Mouse (Mus musculus) liver, postnatal 0 days (tissue): ENCODE measurements around the gene Yap1. TPM values are rescaled to one million over a fixed set of nuclear protein-coding genes. Genes with fewer than 3 reads are reported as not detected.

ENCODE experiments used
- ATAC-seq: fragments of 200-750 bp; cut with Nextera tagmentation; 2 replicates; pipeline ENCODE4 v1.8.0; 2017; ENCODE audit warnings: mild to moderate bottlenecking, moderate library complexity
- DNase-seq: peaks from one replicate; pipeline ENCODE4 v3.0.0-alpha.2; 2016
- H3K27ac ChIP-seq: fragments of 300-500 bp; sonication (generic); 2 replicates; pipeline ENCODE4 v1.5.1; 2014; ENCODE audit warnings: antibody characterized with exemption, moderate library complexity, mild to moderate bottlenecking, low read depth
- H3K27me3 ChIP-seq: fragments of 300-500 bp; sonication (generic); 2 replicates; pipeline ENCODE4 v1.6.1; 2014; ENCODE audit warnings: low read length, control low read depth, mixed read lengths; ENCODE audit not compliant: insufficient read depth
- H3K36me3 ChIP-seq: fragments of 300-500 bp; sonication (generic); replicated peaks from 2 replicates; pipeline ENCODE4 v1.6.1; 2014; ENCODE audit warnings: mild to moderate bottlenecking, control low read depth, low read length, moderate library complexity, mixed read lengths; ENCODE audit not compliant: insufficient read depth
- H3K4me1 ChIP-seq: fragments of 300-500 bp; sonication (generic); 2 replicates; pipeline ENCODE4 v1.6.1; 2014; ENCODE audit warnings: antibody characterized with exemption, mild to moderate bottlenecking, control low read depth; ENCODE audit not compliant: insufficient read depth
- H3K4me2 ChIP-seq: fragments of 300-500 bp; sonication (generic); 2 replicates; pipeline ENCODE4 v1.6.1; 2014; ENCODE audit warnings: low read depth, mild to moderate bottlenecking, low read length, moderate library complexity, mixed read lengths
- H3K4me3 ChIP-seq: fragments of 300-500 bp; sonication (generic); 2 replicates; pipeline ENCODE4 v1.5.1; 2014; ENCODE audit warnings: low read depth, low read length
- H3K9ac ChIP-seq: fragments of 300-500 bp; sonication (generic); replicated peaks from 2 replicates; pipeline ENCODE4 v1.6.1; 2014; ENCODE audit warnings: mild to moderate bottlenecking, moderate library complexity
- H3K9me3 ChIP-seq: fragments of 300-500 bp; sonication (generic); 2 replicates; pipeline ENCODE4 v1.6.1; 2016; ENCODE audit warnings: mild to moderate bottlenecking, control low read depth, low read length, mixed read lengths
- CTCF ChIP-seq: sonication (generic); IDR thresholded peaks from 2 replicates; pipeline ENCODE4 v1.5.1; 2016; ENCODE audit warnings: antibody characterized with exemption, low read depth
- EP300 ChIP-seq: IDR thresholded peaks from 2 replicates; pipeline ENCODE4 v1.6.1; 2016; ENCODE audit warnings: antibody characterized with exemption, low read depth, mild to moderate bottlenecking
- WGBS: fragments of 180-500 bp; shearing (Covaris S2); extraction: QIAGEN DNeasy Blood & Tissue Kit; methylation state at CpG from one replicate; pipeline ENCODE4 v1.1.7; 2014; ENCODE audit not compliant: insufficient replicate concordance; 5-methylcytosine and 5-hydroxymethylcytosine counted together
- polyA plus RNA-seq: library from polyadenylated mRNA; unstranded; fragments of >200 nt; fragmentation: Nextera tagmentation; extraction: Ambion mirVana; gene quantifications from 2 replicates; pipeline ENCODE4 v1.2.1, GENCODE M21; 2015

Yap1 gene
- polyA plus RNA-seq, 1 experiment from 2014 or later, result 4.3 TPM

DNA sequence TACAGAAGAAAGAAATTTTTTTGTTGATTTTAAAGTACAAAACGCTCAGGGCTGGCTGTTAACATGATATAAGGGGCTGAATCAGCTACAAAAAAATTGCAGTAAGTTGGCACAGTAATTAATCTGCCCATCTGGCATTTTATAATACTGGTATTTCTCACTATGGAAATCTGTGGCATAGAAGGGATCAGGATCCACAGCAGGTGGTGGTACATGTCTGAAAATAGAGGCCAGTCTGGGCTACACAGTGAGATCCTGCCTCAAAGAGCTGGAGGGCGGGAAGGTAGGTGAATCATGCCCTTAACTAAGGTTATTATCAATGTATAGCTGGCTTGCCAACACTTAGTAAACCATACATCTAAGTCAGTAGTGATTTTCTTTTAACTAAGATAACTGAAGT, 47.0 kb downstream of the Yap1 start:
- Histone ChIP-seq H3K36me3 (peaks cover 7% of the 10 kb centered on the region), H3K9ac (no peak overlapping the region), H3K4me1 (no peaks in the 10 kb centered on the region), H3K9me3 (no peaks in the 10 kb centered on the region), H3K27ac (no peak overlapping the region), H3K4me2 (no peak overlapping the region), H3K4me3 (no peak overlapping the region), H3K27me3 (no peaks in the 10 kb centered on the region)
- ATAC-seq (no peak), DNase-seq (no peak)
- TF ChIP-seq EP300 (no peak), CTCF (no peak)
- 75% methylated on average over 2 of the region's 2 CpGs for WGBS

DNA sequence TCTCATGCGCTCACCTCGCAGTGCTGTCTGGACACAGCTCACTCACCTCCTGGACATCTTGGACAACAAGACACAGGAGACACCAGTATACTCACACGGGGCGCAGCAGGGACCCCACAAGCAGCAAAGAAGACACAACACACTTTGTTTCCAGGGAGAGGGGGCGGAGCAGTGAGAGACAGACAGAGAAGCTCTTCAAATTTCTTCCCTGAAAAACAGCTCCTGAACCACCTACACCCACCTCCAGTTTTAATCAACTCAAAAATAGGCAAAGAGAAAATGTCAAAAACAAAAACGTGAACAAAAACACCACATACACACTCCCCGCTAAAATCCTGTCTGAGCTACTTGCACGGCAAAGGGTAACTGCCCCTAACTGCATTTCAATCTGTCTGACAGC, 48.0 kb downstream of the Yap1 start:
- no peak for DNase-seq
- TF ChIP-seq EP300 (no peak), CTCF (no peak)
- H3K27me3 ChIP-seq, result no peaks in the 10 kb centered on the region
- H3K4me1 ChIP-seq, result no peaks in the 10 kb centered on the region
- H3K9me3 ChIP-seq, result no peaks in the 10 kb centered on the region
- no peak overlapping the region for H3K9ac ChIP-seq
- 81% methylated on average over 8 of the region's 8 CpGs for WGBS
- H3K27ac ChIP-seq, result no peak overlapping the region
- ATAC-seq, result no peak
- no peak overlapping the region for H3K4me2 ChIP-seq
- H3K4me3 ChIP-seq, result no peak overlapping the region
- peaks cover 10% of the 10 kb centered on the region for H3K36me3 ChIP-seq

DNA sequence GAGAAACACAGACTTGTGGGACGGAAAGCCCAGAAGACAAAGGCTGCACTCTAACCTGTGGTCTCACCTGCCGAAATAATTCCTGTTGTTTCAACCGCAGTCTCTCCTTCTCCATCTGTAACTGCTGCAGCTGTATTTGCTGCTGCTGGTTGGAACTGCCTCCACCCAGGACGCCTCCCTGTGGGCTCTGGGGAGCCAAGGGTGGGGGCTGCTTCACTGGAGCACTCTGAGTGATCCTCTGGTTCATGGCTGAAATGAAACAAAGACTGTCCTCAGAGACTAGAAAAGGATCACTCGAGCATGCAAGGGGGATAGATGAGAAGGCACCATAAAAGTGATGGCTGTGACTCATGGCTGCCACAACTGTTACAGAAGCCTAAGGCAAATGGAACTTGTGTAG, 51.5 kb downstream of the Yap1 start:
- H3K27me3 ChIP-seq, result no peaks in the 10 kb centered on the region
- peaks cover 16% of the 10 kb centered on the region for H3K36me3 ChIP-seq
- WGBS, result 77% methylated on average over 5 of the region's 5 CpGs
- H3K4me2 ChIP-seq, result no peak overlapping the region
- ATAC-seq (no peak), DNase-seq (no peak)
- no peaks in the 10 kb centered on the region for H3K9me3 ChIP-seq
- no peaks in the 10 kb centered on the region for H3K4me1 ChIP-seq
- no peak overlapping the region for H3K4me3 ChIP-seq
- H3K9ac ChIP-seq, result no peak overlapping the region
- H3K27ac ChIP-seq, result no peak overlapping the region
- TF ChIP-seq CTCF (no peak), EP300 (no peak)

DNA sequence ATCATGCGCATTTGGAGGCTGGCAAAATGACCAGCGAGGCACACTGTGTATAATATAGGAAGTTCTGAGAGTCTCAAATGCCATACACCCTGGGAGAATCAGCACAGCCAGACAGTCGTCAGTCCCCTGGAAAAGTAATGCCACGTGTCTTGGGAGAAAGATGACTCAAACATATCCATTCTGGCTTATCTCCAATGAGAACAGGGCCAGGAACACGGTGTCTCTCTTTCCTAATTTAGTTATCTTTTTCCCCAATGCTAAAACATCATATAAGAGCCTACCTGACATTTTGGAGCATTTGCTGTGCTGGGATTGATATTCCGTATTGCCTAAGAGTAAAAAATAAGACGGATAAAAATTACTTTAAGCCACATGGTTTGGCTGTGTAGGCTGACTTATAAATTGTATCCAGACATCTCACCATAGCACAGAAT, 54.2 kb downstream of the Yap1 start:
- no peak for TF ChIP-seq EP300
- no peak for TF ChIP-seq CTCF
- H3K9me3 ChIP-seq, result no peaks in the 10 kb centered on the region
- 78% methylated on average over 7 of the region's 7 CpGs for WGBS
- no peak overlapping the region for H3K27ac ChIP-seq
- peaks cover 12% of the 10 kb centered on the region for H3K36me3 ChIP-seq
- H3K9ac ChIP-seq, result no peak overlapping the region
- no peak overlapping the region for H3K4me3 ChIP-seq
- ATAC-seq, result no peak
- H3K4me1 ChIP-seq, result no peaks in the 10 kb centered on the region
- no peak overlapping the region for H3K4me2 ChIP-seq
- no peaks in the 10 kb centered on the region for H3K27me3 ChIP-seq
- no peak for DNase-seq

DNA sequence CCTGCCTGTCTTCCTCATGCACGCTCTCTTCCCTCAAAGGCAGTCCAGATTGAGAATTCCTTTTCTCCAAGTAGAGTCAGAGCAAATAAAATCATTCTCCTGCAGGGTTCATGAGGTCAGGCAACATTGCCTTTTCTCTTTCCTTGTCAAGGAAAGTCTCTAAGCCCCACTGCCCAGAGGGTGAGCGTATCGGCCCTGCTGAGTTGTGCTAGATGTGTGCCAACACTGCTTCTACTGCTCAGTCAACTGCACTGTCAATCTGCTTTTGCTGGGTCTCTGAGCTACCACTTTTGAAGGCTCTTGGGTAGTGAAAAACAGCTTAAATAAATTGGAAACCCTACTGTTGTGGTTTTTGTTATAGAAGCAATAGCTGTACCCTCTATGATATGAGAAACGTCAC, 56.5 kb downstream of the Yap1 start:
- DNase-seq (no peak), ATAC-seq (no peak)
- Histone ChIP-seq H3K9me3 (no peaks in the 10 kb centered on the region), H3K4me1 (no peaks in the 10 kb centered on the region), H3K27me3 (no peaks in the 10 kb centered on the region), H3K36me3 (peaks cover 12% of the 10 kb centered on the region), H3K27ac (no peak overlapping the region), H3K9ac (no peak overlapping the region), H3K4me3 (no peak overlapping the region), H3K4me2 (no peak overlapping the region)
- TF ChIP-seq CTCF (no peak), EP300 (no peak)
- WGBS, result 78% methylated on average over 4 of the region's 4 CpGs

DNA sequence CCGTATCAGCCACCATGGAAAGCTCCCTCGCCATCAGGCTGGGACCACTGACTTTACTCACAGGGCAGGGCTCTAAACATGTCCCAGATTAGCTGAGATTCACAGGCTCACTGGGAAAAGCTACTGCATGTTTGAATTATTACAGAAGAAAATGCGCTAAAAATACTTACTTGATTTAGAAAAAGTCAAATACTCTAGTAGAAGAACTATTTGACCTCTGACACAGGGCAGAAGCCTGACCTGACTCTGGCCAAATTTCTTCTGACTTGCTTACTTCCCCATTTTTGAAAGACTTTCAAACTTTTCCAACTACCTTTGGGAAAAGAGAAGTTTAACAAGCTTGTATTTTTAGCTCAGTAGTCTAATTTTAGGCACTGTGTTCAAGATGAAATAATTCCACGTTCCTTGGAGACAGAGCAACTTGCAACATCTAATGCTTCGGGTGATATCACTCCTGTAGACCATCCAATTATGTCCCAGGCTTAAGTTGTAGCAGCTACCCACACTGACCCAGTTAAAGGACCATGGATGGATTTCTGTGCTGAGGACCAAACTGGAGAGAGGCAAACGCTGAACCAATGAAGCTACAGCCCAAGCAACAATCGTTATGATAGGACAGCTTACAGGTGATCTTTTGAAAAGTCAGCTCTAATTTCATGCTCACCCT, 60.5 kb downstream of the Yap1 start:
- Histone ChIP-seq H3K36me3 (no peaks in the 10 kb centered on the region), H3K9ac (no peak overlapping the region), H3K4me1 (no peaks in the 10 kb centered on the region), H3K4me2 (no peak overlapping the region), H3K27ac (no peak overlapping the region), H3K27me3 (no peaks in the 10 kb centered on the region), H3K9me3 (no peaks in the 10 kb centered on the region), H3K4me3 (no peak overlapping the region)
- ATAC-seq (no peak), DNase-seq (no peak)
- 55% methylated on average over 7 of the region's 7 CpGs for whole genome bisulfite sequencing
- no peak for TF ChIP-seq EP300

DNA sequence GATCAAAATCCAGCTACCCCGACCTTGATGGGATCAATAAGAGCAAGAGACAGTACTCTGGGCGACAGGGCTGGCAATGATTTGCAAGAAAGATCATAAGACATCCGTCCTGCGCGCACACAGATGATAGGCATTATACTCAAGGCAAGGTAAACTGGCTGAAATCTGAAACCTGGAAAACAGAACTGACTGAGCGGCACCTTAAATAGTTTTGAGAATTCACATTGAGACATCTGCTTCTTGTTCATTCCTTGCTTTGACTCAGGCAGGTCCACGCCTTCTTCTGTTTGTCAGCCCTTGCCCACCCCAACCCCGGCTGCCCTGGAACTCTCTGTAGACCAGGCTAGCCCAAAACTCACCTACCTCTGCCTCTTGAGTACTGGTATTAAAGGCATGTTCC, 61.7 kb downstream of the Yap1 start:
- TF ChIP-seq CTCF, result no peak
- TF ChIP-seq EP300, result no peak
- no peak overlapping the region for H3K9ac ChIP-seq
- no peaks in the 10 kb centered on the region for H3K27me3 ChIP-seq
- no peak overlapping the region for H3K4me2 ChIP-seq
- no peak for ATAC-seq
- no peak overlapping the region for H3K27ac ChIP-seq
- H3K4me1 ChIP-seq, result no peaks in the 10 kb centered on the region
- WGBS, result 85% methylated on average over 8 of the region's 8 CpGs
- no peaks in the 10 kb centered on the region; the same call in 1 of the 2 replicates for H3K36me3 ChIP-seq
- DNase-seq, result no peak
- H3K4me3 ChIP-seq, result no peak overlapping the region
- no peaks in the 10 kb centered on the region for H3K9me3 ChIP-seq
